Mouse (Mus musculus): ENCODE results near the gene Psme1. TPM values are rescaled to one million over a fixed set of nuclear protein-coding genes. Genes with fewer than 3 reads are reported as not detected.

The Psme1 gene
- polyA plus RNA-seq, 1 experiment from 2014 or later = 154 TPM

DNA sequence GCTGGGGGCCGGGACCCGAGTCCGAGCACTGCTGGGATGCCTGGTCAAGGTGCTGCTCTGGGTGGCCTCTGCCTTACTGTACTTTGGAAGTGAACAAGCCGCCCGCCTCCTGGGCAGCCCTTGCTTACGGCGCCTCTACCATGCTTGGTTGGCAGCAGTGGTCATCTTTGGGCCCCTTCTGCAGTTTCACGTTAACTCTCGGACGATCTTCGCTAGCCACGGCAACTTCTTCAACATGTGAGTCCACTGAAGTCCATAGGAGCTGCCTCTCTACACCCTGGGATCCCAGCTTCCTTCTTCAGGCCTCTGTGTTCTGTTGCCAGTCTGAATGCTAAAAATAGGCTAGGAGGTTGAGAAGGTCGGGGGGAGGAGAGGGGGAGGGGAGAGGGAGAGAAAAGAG lies 2.2 kb upstream of the Psme1 start:
- no peak overlapping the region for H3K27ac ChIP-seq
- no peak overlapping the region for H3K9ac ChIP-seq
- no peak for ATAC-seq
- H3K4me2 ChIP-seq = no peak overlapping the region
- 78% methylated on average over 13 of the region's 13 CpGs for WGBS
- peaks cover 14% of the 10 kb centered on the region for H3K4me1 ChIP-seq
- H3K27me3 ChIP-seq = no peaks in the 10 kb centered on the region
- H3K36me3 ChIP-seq (ENCODE audit: poor library complexity, severe bottlenecking) = peaks cover 13% of the 10 kb centered on the region
- H3K9me3 ChIP-seq (replicated peaks) = no peaks in the 10 kb centered on the region
- H3K4me3 ChIP-seq = no peak overlapping the region

DNA sequence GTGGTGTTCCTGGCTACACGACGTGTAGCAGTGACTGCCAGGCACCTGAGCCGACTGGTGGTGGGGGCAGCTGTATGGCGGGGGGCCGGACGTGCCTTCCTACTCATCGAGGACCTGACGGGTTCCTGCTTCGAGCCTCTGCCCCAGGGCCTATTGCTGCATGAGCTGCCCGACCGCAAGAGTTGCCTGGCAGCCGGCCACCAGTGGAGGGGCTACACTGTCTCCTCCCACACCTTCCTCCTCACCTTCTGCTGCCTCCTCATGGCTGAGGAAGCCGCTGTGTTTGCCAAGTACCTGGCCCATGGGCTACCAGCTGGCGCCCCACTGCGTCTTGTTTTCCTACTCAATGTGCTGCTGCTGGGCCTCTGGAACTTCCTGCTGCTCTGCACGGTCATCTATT lies 1.5 kb upstream of the Psme1 start:
- WGBS = 82% methylated on average over 16 of the region's 16 CpGs
- H3K9ac ChIP-seq = no peak overlapping the region

DNA sequence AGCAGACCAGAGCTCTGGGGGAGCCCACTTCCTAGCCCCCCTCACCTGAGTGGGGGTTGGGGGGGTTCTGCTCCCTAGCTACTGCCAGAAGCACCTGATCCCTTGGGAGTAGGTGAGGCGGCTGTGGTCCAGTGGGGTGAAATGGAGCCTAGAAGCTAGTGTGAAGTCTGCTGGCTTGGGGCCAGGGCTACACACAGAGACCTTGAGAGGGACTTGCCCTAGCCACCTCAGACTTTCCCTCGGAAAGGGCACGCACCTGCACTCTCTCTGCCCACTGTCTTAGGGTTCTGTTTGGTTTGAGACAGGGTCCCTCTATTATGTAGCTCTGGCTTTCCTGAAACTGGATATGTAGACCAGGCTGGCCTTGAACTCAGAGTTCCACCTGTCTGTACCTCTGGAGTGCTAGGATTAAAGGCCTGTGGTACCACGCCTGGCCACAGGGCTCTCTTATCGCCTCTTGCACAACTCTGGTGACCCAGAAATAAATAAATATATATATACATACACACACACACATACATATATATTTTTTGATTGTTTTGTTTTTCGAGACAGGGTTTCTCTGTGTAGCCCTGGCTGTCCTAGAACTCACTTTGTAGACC lies 846 bp downstream of the Psme1 start:
- ATAC-seq = peak; percentile 31
- WGBS = 32% methylated on average over 6 of the region's 6 CpGs
- Histone ChIP-seq H3K4me1 (peaks cover 14% of the 10 kb centered on the region), H3K4me2 (peak overlapping the region; percentile 89), H3K9me3 (replicated peaks) (no peaks in the 10 kb centered on the region), H3K27me3 (no peaks in the 10 kb centered on the region), H3K9ac (peak overlapping the region; percentile 84), H3K36me3 (ENCODE audit: poor library complexity, severe bottlenecking) (peaks cover 25% of the 10 kb centered on the region), H3K4me3 (peak overlapping the region; percentile 64), H3K27ac (peak overlapping the region; percentile 87)

More for the DNA sequence above, 1.5 kb upstream of the Psme1 start:
- peaks cover 18% of the 10 kb centered on the region for H3K36me3 ChIP-seq (ENCODE audit: poor library complexity, severe bottlenecking)
- no peak overlapping the region for H3K27ac ChIP-seq
- H3K27me3 ChIP-seq = no peaks in the 10 kb centered on the region
- H3K9me3 ChIP-seq (replicated peaks) = no peaks in the 10 kb centered on the region
- ATAC-seq = no peak
- no peak overlapping the region for H3K4me2 ChIP-seq
- no peak overlapping the region for H3K4me3 ChIP-seq
- peaks cover 14% of the 10 kb centered on the region for H3K4me1 ChIP-seq

DNA sequence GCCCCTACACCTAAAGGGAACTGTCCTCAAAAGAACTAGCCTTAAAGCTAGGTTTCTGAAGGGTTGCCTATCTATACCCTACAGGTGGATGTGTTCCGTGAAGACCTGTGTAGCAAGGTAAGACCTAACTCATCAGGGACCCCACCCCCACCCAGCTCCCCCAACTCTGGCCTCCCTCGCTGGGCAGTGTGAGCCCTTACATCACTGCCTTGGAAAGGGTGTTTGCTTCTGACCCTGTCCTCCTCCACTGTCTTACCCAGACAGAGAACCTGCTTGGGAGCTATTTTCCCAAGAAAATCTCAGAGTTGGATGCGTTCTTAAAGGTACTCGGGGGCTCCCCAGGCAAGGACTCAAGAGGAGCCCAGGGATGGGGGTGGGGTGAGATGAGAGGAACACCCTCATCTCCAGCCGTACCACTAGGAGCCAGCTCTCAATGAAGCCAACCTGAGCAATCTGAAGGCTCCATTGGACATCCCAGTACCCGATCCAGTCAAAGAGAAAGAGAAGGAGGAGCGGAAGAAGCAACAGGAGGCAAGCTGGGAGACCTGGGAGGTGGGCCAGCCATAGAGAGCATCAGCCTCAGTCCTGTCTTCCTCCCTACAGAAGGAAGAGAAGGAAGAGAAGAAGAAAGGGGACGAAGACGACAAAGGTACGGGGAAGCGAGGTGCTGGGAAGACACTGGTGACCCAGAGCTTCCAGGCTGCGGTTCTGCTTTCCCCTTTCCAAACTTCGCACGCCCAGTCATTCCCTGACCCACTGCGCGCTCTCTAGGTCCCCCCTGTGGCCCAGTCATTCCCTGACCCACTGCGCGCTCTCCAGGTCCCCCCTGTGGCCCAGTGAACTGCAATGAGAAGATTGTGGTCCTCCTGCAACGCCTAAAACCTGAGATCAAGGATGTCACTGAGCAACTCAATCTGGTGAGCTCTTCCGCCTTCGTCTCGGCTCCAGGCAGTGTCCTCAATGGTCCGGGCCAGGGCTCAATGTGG lies 1.9 kb downstream of the Psme1 start:
- peaks cover 25% of the 10 kb centered on the region for H3K36me3 ChIP-seq (ENCODE audit: poor library complexity, severe bottlenecking)
- peaks cover 20% of the 10 kb centered on the region for H3K4me1 ChIP-seq
- H3K9me3 ChIP-seq (replicated peaks) = no peaks in the 10 kb centered on the region
- no peak overlapping the region for H3K27ac ChIP-seq
- no peak overlapping the region for H3K9ac ChIP-seq
- ATAC-seq = no peak
- no peak overlapping the region for H3K4me3 ChIP-seq
- H3K27me3 ChIP-seq = no peaks in the 10 kb centered on the region
- peak overlapping the region; percentile 89; the same call in 1 of the 2 replicates for H3K4me2 ChIP-seq
- 90% methylated on average over 23 of the region's 23 CpGs for WGBS

- ATAC-seq = no peak
- Histone ChIP-seq H3K36me3 (ENCODE audit: poor library complexity, severe bottlenecking) (peaks cover 25% of the 10 kb centered on the region), H3K9ac (no peak overlapping the region), H3K4me3 (no peak overlapping the region), H3K9me3 (replicated peaks) (no peaks in the 10 kb centered on the region), H3K4me1 (peaks cover 24% of the 10 kb centered on the region), H3K27me3 (no peaks in the 10 kb centered on the region), H3K27ac (no peak overlapping the region), H3K4me2 (no peak overlapping the region)
- WGBS = 96% methylated on average over 16 of the region's 16 CpGs
These were observed 2.8 kb downstream of the Psme1 start for GRCm38 (mm10) chr14:55580731-55581130.

GRCm38 (mm10) chr14:55581981-55582681 lies 4.2 kb downstream of the Psme1 start:
- Histone ChIP-seq H3K27ac (no peak overlapping the region), H3K9ac (no peak overlapping the region), H3K36me3 (ENCODE audit: poor library complexity, severe bottlenecking) (peaks cover 30% of the 10 kb centered on the region), H3K4me3 (no peak overlapping the region), H3K9me3 (replicated peaks) (no peaks in the 10 kb centered on the region), H3K27me3 (no peaks in the 10 kb centered on the region), H3K4me1 (peaks cover 24% of the 10 kb centered on the region), H3K4me2 (no peak overlapping the region)
- no peak for ATAC-seq
- 72% methylated on average over 9 of the region's 9 CpGs for WGBS

DNA sequence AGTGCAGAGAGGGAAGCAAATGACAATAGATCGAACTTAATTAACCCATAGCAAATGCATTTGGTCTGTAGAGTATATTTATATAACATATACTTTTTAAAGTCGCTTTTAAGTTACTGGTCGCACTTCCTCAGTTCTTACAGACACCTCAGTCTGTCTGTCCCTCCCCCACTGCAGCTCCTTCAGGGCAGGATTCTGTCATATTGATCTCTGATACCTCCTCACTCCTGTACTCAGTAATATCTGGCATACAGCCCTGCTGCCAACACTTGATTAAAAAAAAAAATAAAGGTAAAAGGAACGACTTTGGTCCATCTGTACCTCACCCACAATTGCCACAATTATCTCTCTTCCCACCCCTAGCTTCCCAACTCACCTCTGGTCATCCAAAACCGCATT lies 6.4 kb downstream of the Psme1 start:
- ATAC-seq = no peak
- peak overlapping the region; percentile 56; the same call in 1 of the 2 replicates for H3K9ac ChIP-seq
- no peaks in the 10 kb centered on the region for H3K9me3 ChIP-seq (replicated peaks)
- H3K27me3 ChIP-seq = no peaks in the 10 kb centered on the region
- H3K4me1 ChIP-seq = peaks cover 14% of the 10 kb centered on the region
- peak overlapping the region; percentile 40 for H3K4me3 ChIP-seq
- 35% methylated on average over 5 of the region's 5 CpGs for WGBS
- no peak overlapping the region for H3K27ac ChIP-seq
- peak overlapping the region; percentile 70 for H3K4me2 ChIP-seq
- H3K36me3 ChIP-seq (ENCODE audit: poor library complexity, severe bottlenecking) = peaks cover 39% of the 10 kb centered on the region

GRCm38 (mm10) chr14:55584702-55585565 lies 7.0 kb downstream of the Psme1 start, which contains the start of gene Emc9:
Gene Emc9, minus strand, starts transcription at chr14:55585302.
- Histone ChIP-seq H3K9me3 (replicated peaks) (no peaks in the 10 kb centered on the region), H3K36me3 (ENCODE audit: poor library complexity, severe bottlenecking) (peaks cover 36% of the 10 kb centered on the region), H3K4me1 (peaks cover 18% of the 10 kb centered on the region), H3K4me3 (peak within 1 kb of the TSS; percentile 40), H3K4me2 (peak within 1 kb of the TSS; percentile 70), H3K27ac (no peak within 1 kb of the TSS), H3K9ac (peak within 1 kb of the TSS; percentile 56), H3K27me3 (no peaks in the 10 kb centered on the region)
- WGBS = 3% methylated on average over 43 of the region's 43 CpGs
- peak; percentile 61 for ATAC-seq

GRCm38 (mm10) chr14:55585566-55585960 lies 7.6 kb downstream of the Psme1 start:
- Histone ChIP-seq H3K27me3 (no peaks in the 10 kb centered on the region), H3K4me2 (peak overlapping the region; percentile 70), H3K4me3 (no peak overlapping the region), H3K9me3 (replicated peaks) (no peaks in the 10 kb centered on the region), H3K9ac (no peak overlapping the region), H3K36me3 (ENCODE audit: poor library complexity, severe bottlenecking) (peaks cover 30% of the 10 kb centered on the region), H3K27ac (no peak overlapping the region), H3K4me1 (peaks cover 25% of the 10 kb centered on the region)
- ATAC-seq = no peak
- 65% methylated on average over 6 of the region's 6 CpGs for WGBS

DNA sequence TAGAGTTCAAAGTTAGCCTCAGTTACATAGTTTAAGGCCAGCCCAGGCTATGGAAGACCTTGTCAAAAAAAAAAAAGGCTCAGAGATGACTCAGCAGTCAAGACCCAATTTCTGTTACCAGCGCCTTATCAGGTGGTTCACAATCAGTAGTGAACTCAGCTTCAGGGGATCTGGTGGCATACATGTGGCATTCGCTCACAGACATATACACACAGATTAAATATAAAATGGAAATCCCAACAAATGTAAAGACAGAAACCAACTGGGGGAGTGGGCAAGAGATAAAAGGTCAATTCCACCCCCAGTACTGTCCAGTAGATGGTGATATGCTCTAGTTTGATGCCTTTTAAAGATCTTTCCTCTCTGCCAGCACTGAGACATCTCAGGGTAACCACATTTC lies 8.2 kb downstream of the Psme1 start:
- Histone ChIP-seq H3K9me3 (replicated peaks) (no peaks in the 10 kb centered on the region), H3K36me3 (ENCODE audit: poor library complexity, severe bottlenecking) (peaks cover 24% of the 10 kb centered on the region), H3K27me3 (no peaks in the 10 kb centered on the region), H3K9ac (no peak overlapping the region), H3K4me2 (no peak overlapping the region), H3K27ac (no peak overlapping the region), H3K4me3 (no peak overlapping the region), H3K4me1 (peaks cover 25% of the 10 kb centered on the region)
- WGBS = 97% methylated on average over 2 of the region's 2 CpGs
- ATAC-seq = no peak

GRCm38 (mm10) chr14:55589271-55589670 lies 11.3 kb downstream of the Psme1 start:
- Histone ChIP-seq H3K36me3 (ENCODE audit: poor library complexity, severe bottlenecking) (peaks cover 17% of the 10 kb centered on the region), H3K9me3 (replicated peaks) (no peaks in the 10 kb centered on the region), H3K9ac (0 out of 2 replicates have a peak overlapping the region, but pooled peaks have one; percentile 21), H3K27me3 (no peaks in the 10 kb centered on the region), H3K4me3 (no peak overlapping the region), H3K4me1 (peaks cover 43% of the 10 kb centered on the region), H3K27ac (no peak overlapping the region), H3K4me2 (no peak overlapping the region)
- ATAC-seq = no peak
- 88% methylated on average over 5 of the region's 5 CpGs for WGBS

Data from forebrain, embryonic 13.5 days (tissue).